25 mouse cellular contexts compared by ENCODE assay signal in the genomic region with DNA sequence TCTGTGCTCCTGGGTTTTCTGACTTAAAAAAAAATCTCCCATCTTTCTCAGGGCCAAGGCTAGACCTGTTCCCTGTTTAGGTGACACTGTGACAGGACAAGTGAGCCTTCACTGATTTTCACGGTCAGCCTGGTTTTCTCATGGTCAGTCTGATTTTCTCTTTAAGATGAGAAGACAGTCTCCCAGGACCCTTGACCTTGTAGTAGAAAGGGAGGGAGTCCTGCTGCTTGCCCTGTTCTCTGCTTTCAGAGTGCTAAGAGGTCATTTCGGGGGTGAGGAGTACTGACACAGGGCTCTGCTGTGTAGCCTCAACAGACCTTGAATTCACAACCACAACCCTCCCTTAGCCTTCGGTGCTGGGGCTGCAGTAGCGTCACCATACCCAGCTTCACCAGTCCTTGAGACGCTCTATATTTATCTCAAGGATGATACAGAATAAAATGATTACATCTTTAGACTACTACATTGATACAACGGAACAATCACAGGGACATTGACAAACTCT. TPM values are rescaled to one million over a fixed set of nuclear protein-coding genes. Genes with fewer than 3 reads are reported as not detected.
A peak's percentile ranks its signal among the peaks of the same experiment; 100 is the strongest.
DNase-seq lines count a peak whose midpoint lies in the region; ATAC-seq lines count a peak whose summit lies in the region.
"Had no signal": no experiment of that assay in that cellular context is flagged by ENCODE, and none has a peak within 500 bp of the region (broad histone marks: within the 10 kb centered on the region; RNA-seq: fewer than 3 reads in every experiment).

No protein-coding gene starts in this region.

- H3K27me3 ChIP-seq in forebrain, embryonic 12.5 days = no peaks in the 10 kb centered on the region
- no peaks in the 10 kb centered on the region for H3K27me3 ChIP-seq in forebrain, embryonic 15.5 days
- no peaks in the 10 kb centered on the region for H3K27me3 ChIP-seq in midbrain, embryonic 11.5 days (ENCODE audit: control insufficient read depth, insufficient read depth, low read length)
- H3K27me3 ChIP-seq in midbrain, embryonic 14.5 days (ENCODE audit: control insufficient read depth, insufficient read depth, low read length) = no peaks in the 10 kb centered on the region
- H3K27me3 ChIP-seq: embryonic facial prominence, embryonic 13.5 days; kidney, embryonic 15.5 days; limb, embryonic 13.5 days; liver, embryonic 12.5 days had no signal

- H3K27ac ChIP-seq in forebrain, embryonic 12.5 days = peak overlapping the region; percentile 46; the same call in 1 of the 2 replicates
- H3K27ac ChIP-seq in forebrain, embryonic 15.5 days (replicated peaks) = no peak overlapping the region
- H3K27ac ChIP-seq in midbrain, embryonic 11.5 days (ENCODE audit: low read depth, low read length) = 0 out of 2 replicates have a peak overlapping the region, but pooled peaks have one; percentile 15
- H3K27ac ChIP-seq in midbrain, embryonic 14.5 days (replicated peaks; ENCODE audit: low read depth, low read length) = no peak overlapping the region
- H3K27ac ChIP-seq: embryonic facial prominence, embryonic 13.5 days; limb, embryonic 13.5 days; liver, embryonic 12.5 days had no signal

- no peak overlapping the region for H3K9ac ChIP-seq in forebrain, embryonic 12.5 days
- no peak overlapping the region for H3K9ac ChIP-seq in forebrain, embryonic 15.5 days (replicated peaks)
- no peak overlapping the region for H3K9ac ChIP-seq in midbrain, embryonic 11.5 days (ENCODE audit: low read length)
- H3K9ac ChIP-seq in midbrain, embryonic 14.5 days (replicated peaks; ENCODE audit: low read length) = no peak overlapping the region
- H3K9ac ChIP-seq: embryonic facial prominence, embryonic 13.5 days; kidney, embryonic 15.5 days; limb, embryonic 13.5 days; liver, embryonic 12.5 days had no signal

- H3K9me3 ChIP-seq in forebrain, embryonic 12.5 days = no peaks in the 10 kb centered on the region
- no peaks in the 10 kb centered on the region for H3K9me3 ChIP-seq in forebrain, embryonic 15.5 days
- H3K9me3 ChIP-seq in midbrain, embryonic 11.5 days (ENCODE audit: control insufficient read depth, low read length) = no peaks in the 10 kb centered on the region
- H3K9me3 ChIP-seq in midbrain, embryonic 14.5 days (ENCODE audit: control insufficient read depth, low read length) = no peaks in the 10 kb centered on the region
- H3K9me3 ChIP-seq: embryonic facial prominence, embryonic 13.5 days; kidney, embryonic 15.5 days; limb, embryonic 13.5 days; liver, embryonic 12.5 days had no signal

- ATAC-seq in forebrain, embryonic 12.5 days (ENCODE audit: low FRiP score) = no peak
- ATAC-seq in forebrain, embryonic 15.5 days (replicated peaks) = no peak
- ATAC-seq in midbrain, embryonic 11.5 days (ENCODE audit: low FRiP score) = no peak
- ATAC-seq in midbrain, embryonic 14.5 days (ENCODE audit: low FRiP score, low TSS enrichment) = no peak
- ATAC-seq: forebrain, embryonic 16.5 days; liver, embryonic 12.5 days had no signal

- H3K36me3 ChIP-seq in forebrain, embryonic 12.5 days (replicated peaks) = peaks cover 14% of the 10 kb centered on the region
- peaks cover 4% of the 10 kb centered on the region for H3K36me3 ChIP-seq in forebrain, embryonic 15.5 days
- no peaks in the 10 kb centered on the region for H3K36me3 ChIP-seq in midbrain, embryonic 11.5 days (ENCODE audit: control insufficient read depth, insufficient read depth, low read length)
- H3K36me3 ChIP-seq in midbrain, embryonic 14.5 days (ENCODE audit: control insufficient read depth, insufficient read depth, low read length) = peaks cover 3% of the 10 kb centered on the region; the same call in 1 of the 2 replicates
- H3K36me3 ChIP-seq: liver, embryonic 12.5 days had no signal

- no peak for DNase-seq in midbrain, embryonic 11.5 days (ENCODE audit: low spot score, missing footprints)
- DNase-seq in midbrain, embryonic 14.5 days = no peak
- DNase-seq in embryo, embryonic 10.5 days (ENCODE audit: low spot score) = peak; percentile 66
- DNase-seq in embryo, embryonic 11 days = peak; percentile 34
- DNase-seq in spleen, postnatal 14 days (ENCODE audit: low spot score in 2 of 2) = no peak
- DNase-seq: adrenal gland, postnatal 25 days; cerebellum, adult 11 months; cerebellum, adult 9-11 months; gastrocnemius, postnatal 10 days; heart, adult 11 months; kidney, adult 11 months; kidney, postnatal 36 days; layer of hippocampus, postnatal 36 days; lung, adult 2 months; lung, postnatal 4 days; thymus, postnatal 25 days had no signal

- H3K4me1 ChIP-seq in forebrain, embryonic 12.5 days = peaks cover 54% of the 10 kb centered on the region
- H3K4me1 ChIP-seq in forebrain, embryonic 15.5 days = peaks cover 48% of the 10 kb centered on the region
- peaks cover 46% of the 10 kb centered on the region for H3K4me1 ChIP-seq in midbrain, embryonic 11.5 days (ENCODE audit: control insufficient read depth, insufficient read depth, low read length)
- peaks cover 42% of the 10 kb centered on the region for H3K4me1 ChIP-seq in midbrain, embryonic 14.5 days (ENCODE audit: control insufficient read depth, insufficient read depth, low read length)
- H3K4me1 ChIP-seq: liver, embryonic 12.5 days had no signal

- 73% methylated on average over 6 of the region's 6 CpGs for WGBS in forebrain, embryonic 12.5 days
- 74% methylated on average over 6 of the region's 6 CpGs for WGBS in forebrain, embryonic 15.5 days
- WGBS in midbrain, embryonic 11.5 days = 52% methylated on average over 6 of the region's 6 CpGs
- WGBS in midbrain, embryonic 14.5 days = 46% methylated on average over 6 of the region's 6 CpGs

- H3K4me3 ChIP-seq in forebrain, embryonic 12.5 days (replicated peaks) = no peak overlapping the region
- H3K4me3 ChIP-seq in forebrain, embryonic 15.5 days = no peak overlapping the region
- H3K4me3 ChIP-seq in midbrain, embryonic 11.5 days (ENCODE audit: low read depth, low read length) = no peak overlapping the region
- no peak overlapping the region for H3K4me3 ChIP-seq in midbrain, embryonic 14.5 days (replicated peaks; ENCODE audit: low read depth, low read length)
- H3K4me3 ChIP-seq: embryonic facial prominence, embryonic 13.5 days; erythroblast, embryonic 14.5 days; kidney, embryonic 15.5 days; limb, embryonic 13.5 days; liver, embryonic 12.5 days had no signal

- H3K4me2 ChIP-seq in forebrain, embryonic 12.5 days = no peak overlapping the region
- no peak overlapping the region for H3K4me2 ChIP-seq in forebrain, embryonic 15.5 days (replicated peaks)
- H3K4me2 ChIP-seq in midbrain, embryonic 11.5 days = no peak overlapping the region
- H3K4me2 ChIP-seq in midbrain, embryonic 14.5 days (ENCODE audit: low read length) = no peak overlapping the region
- H3K4me2 ChIP-seq: embryonic facial prominence, embryonic 13.5 days; heart, embryonic 11.5 days; kidney, embryonic 15.5 days; limb, embryonic 13.5 days; liver, embryonic 12.5 days had no signal

RNA-seq across cellular contexts. Expression of a gene that starts 49.5 kb away (rescaled TPM):
- 1,306 and 1,372 TPM in 2 replicates for polyA plus RNA-seq in forebrain, embryonic 12.5 days (2016; fragmentation: Nextera tagmentation; extraction: Ambion mirVana)
- 1,899 and 1,916 TPM in 2 replicates for polyA plus RNA-seq in forebrain, embryonic 15.5 days (2015; fragmentation: Nextera tagmentation; extraction: Ambion mirVana)
- 911 and 979 TPM in 2 replicates for polyA plus RNA-seq in midbrain, embryonic 11.5 days (2014; fragmentation: Nextera tagmentation; extraction: Ambion mirVana)
- 2,111 and 2,470 TPM in 2 replicates for polyA plus RNA-seq in midbrain, embryonic 14.5 days (2014; fragmentation: Nextera tagmentation; extraction: Ambion mirVana)
- polyA plus RNA-seq: erythroblast, embryonic 14.5 days had no signal

Comparison
In these comparisons a context has a peak if more than half of its experiments do, and no peak if none do; other contexts are left out.
1. H3K27ac ChIP-seq: peak in forebrain, embryonic 12.5 days (single experiment) and midbrain, embryonic 11.5 days (single experiment); none in forebrain, embryonic 15.5 days (single experiment) and midbrain, embryonic 14.5 days (single experiment).
2. DNase-seq: peak in embryo, embryonic 10.5 days (single experiment) and embryo, embryonic 11 days (single experiment); none in midbrain, embryonic 11.5 days (single experiment), midbrain, embryonic 14.5 days (single experiment) and spleen, postnatal 14 days (0 of 2).